Mouse (Mus musculus): ENCODE results near the gene Adarb2.

DNA sequence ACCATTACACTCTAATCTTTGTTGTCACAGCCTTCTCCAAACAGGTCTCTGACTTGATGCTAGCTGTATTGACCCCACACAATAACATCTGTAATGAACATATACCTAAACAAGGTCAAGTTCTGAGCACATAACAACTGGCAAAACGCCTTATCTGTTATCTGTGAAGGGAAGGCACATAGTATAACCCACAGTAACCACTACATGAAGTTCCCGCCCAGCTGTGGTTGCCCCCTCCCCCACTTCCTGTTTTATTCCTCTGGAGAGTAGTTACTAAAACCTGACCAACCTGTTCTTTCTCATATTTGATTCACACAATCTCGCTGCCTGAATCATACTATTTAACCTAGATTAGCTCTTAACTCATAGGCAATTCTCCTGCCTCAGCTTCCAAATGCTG, 254.2 kb downstream of the Adarb2 start:
- TF ChIP-seq CTCF (IDR thresholded peaks at IDR 0.05) (no peak), EP300 (IDR thresholded peaks at IDR 0.05) (no peak)

All from lung, postnatal 0 days (tissue).